Mouse (Mus musculus): ENCODE measurements around the gene Chst5.

DNA sequence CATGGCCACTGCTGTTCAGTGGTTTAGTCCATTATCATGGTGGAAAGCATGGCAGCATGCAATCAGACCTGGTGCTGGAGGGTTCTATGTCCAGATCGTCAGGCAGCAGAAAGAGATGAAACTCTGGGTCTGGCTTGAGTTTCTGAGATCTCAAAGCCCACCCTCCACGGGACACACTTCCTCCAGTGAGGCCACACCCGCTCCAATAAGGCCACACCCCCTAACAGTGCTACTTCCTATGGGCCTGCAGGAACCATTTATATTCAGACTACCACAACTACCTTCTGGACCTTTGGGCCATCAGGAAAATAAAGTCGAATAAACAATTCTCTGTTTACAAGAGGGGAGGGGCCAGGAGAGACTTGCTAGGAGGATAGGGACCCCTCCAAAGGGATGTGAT is 10.7 kb upstream of the Chst5 start:
- no peak for TF ChIP-seq POLR2A (IDR thresholded peaks at IDR 0.05; ENCODE audit: extremely low read depth, insufficient read depth, low read length)
- TF ChIP-seq CTCF (IDR thresholded peaks at IDR 0.05; ENCODE audit: extremely low read depth, insufficient read depth, low read length) = no peak
